Mouse (Mus musculus) NIH3T3 (cell line): ENCODE data around the gene Lsm3.

Experiments used
- DNase-seq: peaks from one replicate; pipeline ENCODE4 v3.0.0-alpha.2; 2012; ENCODE audit warnings: low read depth

The Lsm3 gene

DNA sequence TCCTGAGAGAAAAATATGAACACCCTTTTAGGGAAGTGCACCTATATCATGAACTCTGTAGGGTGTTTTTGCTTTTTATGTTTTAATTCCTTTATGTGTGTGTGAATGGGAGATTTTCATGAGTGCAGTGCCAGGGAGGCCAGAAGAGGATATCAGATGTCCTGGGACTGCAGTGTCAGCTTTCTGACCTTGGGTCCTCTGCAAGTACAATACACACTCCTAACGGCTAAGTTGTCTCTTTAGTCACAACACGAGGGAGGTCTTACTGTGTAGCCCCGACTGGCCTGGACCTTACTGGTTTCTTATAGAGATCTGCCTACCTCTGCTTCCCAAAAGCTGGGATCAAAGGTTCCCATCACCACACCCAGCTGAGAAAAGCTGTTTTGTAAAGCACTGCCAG, 37.0 kb downstream of the Lsm3 start:
- no peak for DNase-seq

DNA sequence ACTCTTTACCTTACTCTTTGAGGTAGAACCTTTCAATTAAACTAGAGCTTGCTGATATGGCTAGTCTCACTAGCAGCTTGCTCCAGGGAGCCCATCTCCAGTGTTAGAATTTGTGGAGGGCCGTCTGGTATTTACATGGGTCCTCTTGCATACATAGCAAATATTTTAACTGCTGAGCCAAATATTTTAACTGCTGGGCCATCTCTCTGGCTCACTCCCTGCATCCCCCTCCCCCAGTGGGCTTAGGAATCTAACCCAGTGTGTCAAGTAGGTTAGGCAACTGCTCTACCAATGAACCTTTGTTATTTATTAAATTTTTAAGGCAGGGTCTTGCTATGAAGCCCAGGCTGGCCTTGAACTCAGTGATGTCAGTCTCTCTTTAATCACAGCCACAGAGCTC, 42.8 kb downstream of the Lsm3 start:
- no peak for DNase-seq

DNA sequence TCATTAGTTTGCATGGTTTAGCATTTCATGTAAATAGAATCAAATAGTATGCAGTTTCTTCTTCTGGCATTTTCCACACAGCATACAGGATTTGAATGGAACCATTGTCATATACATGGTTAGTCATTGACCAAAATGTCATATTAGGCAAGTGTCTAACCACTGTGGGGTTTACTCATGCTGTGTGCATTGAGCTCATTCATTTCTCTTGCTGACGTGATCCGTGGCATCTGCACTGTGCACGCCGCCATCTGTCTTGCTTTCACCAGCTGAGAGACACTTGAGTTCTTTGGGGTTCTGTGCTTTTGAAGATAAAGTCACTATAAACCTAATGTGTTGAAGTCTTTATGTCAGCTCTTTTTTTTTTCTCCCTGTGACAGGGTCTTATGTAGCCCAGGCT, 43.6 kb downstream of the Lsm3 start:
- DNase-seq, result peak; percentile 77

DNA sequence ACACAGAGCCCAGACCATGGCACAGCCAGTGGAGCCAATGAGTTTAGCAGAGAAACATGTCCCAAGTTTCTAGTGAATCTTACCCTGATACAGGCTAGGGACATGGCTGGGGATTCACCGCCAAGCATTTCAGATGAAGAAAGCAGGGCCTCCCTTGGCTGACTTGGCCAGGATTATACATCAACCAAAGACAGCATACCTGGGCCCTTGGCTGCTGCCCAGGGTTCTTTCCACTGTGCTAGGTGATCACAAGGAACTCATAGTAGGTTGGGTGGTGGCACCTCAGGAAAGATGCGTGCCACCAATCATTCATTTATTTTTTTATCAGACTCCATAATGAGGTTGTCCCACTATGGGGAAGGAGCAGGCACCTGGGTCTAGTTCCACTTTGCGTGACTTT, 44.5 kb downstream of the Lsm3 start:
- no peak for DNase-seq

DNA sequence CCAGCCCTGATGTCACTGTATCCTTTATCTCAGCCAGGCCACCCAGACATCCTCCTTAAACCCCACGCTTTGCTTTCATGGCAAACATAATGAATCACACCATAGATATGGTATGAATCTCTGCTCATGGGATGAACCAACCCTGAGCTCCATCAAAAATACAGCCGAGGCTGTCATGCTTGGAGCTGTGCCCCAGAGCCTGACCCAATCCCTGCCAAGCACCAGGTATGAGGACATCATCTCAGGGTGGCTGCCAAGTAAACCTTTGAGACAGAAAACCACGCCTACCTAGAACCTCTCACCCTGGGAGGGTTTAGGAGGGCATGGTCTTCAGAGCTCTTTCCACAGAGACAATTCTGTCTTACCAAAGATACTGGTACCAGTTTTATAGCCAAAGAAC, 47.3 kb downstream of the Lsm3 start:
- peak; percentile 65 for DNase-seq

DNA sequence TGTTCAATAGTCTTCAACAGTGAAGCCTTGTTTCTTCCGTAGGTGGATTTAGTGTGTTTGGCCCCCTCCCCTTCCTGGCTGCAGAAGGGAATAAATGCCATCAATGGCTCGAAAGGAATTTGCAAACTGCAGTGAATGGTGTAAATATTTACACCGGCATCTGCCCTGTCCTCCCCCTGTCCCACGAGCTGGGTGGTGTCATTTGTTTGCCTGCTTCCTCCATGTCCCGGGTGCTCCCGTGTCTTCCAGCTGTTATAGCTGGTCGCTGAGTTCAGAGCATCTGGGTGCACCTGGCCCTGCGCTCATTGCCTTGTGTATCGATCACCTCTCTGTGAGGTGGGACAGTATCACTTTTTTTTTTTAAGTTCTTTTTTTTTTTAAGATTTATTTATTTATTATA, 50.7 kb downstream of the Lsm3 start:
- no peak for DNase-seq
